Mouse (Mus musculus) testis, adult 2 months (tissue): Measurements from ENCODE around the gene L3mbtl2.

Experiments
- CTCF ChIP-seq: fragments of 200-500 bp; IDR thresholded peaks from 2 replicates; pipeline ENCODE4 v1.5.1; 2012; ENCODE audit warnings: low read depth, mild to moderate bottlenecking, inconsistent platforms, low read length, moderate library complexity; ENCODE audit not compliant: control insufficient read depth, insufficient read depth, insufficient replicate concordance
- POLR2A ChIP-seq: fragments of 200-500 bp; IDR thresholded peaks from 2 replicates; pipeline ENCODE4 v1.6.1; 2012; ENCODE audit warnings: low read depth, mild to moderate bottlenecking, inconsistent platforms, low read length, moderate library complexity; ENCODE audit not compliant: control insufficient read depth

GRCm38 (mm10) chr15:81698532-81698931 is 34.8 kb downstream of the L3mbtl2 start:
- TF ChIP-seq CTCF = no peak
- TF ChIP-seq POLR2A = no peak
